Mouse (Mus musculus): ENCODE measurements at regions not wholly inside any gene's neighbourhood (a gene's known extent, or its start where the extent isn't known, plus 50 kb on each side); places are given as distances from the start of the nearest gene placed in this dataset.

- no peak for DNase-seq
Observed at GRCm38 (mm10) chrX:142456022-142456421, 65.7 kb upstream of the Acsl4 start.

GRCm38 (mm10) chrX:142464174-142464573 is 73.8 kb upstream of the Acsl4 start:
- no peak for DNase-seq

GRCm38 (mm10) chrX:142464756-142465155 is 74.4 kb upstream of the Acsl4 start:
- no peak for DNase-seq

GRCm38 (mm10) chrX:142467850-142468256 is 77.5 kb upstream of the Acsl4 start:
- no peak for DNase-seq

- DNase-seq, result no peak
Observed at GRCm38 (mm10) chrX:142468388-142468787, 78.1 kb upstream of the Acsl4 start.

- no peak for DNase-seq
Observed at GRCm38 (mm10) chrX:142469048-142469634, 78.8 kb upstream of the Acsl4 start.

- DNase-seq, result no peak
Observed at GRCm38 (mm10) chrX:142470083-142470482, 79.7 kb upstream of the Acsl4 start.

- DNase-seq, result no peak
Observed at GRCm38 (mm10) chrX:142481203-142481815, 91.0 kb upstream of the Acsl4 start.

GRCm38 (mm10) chrX:142488078-142488477 is 97.7 kb upstream of the Acsl4 start:
- DNase-seq, result no peak

GRCm38 (mm10) chrX:142490093-142490717 is 99.9 kb upstream of the Acsl4 start:
- no peak for DNase-seq

GRCm38 (mm10) chrX:142501094-142501493 is 110.8 kb upstream of the Acsl4 start:
- DNase-seq, result no peak

GRCm38 (mm10) chrX:142504962-142505361 is 114.6 kb upstream of the Acsl4 start:
- no peak for DNase-seq

- no peak for DNase-seq
Observed at GRCm38 (mm10) chrX:142507475-142507874, 117.1 kb upstream of the Acsl4 start.

GRCm38 (mm10) chrX:142516406-142517131 is 126.2 kb upstream of the Acsl4 start:
- no peak for DNase-seq

GRCm38 (mm10) chrX:142517205-142517604 is 126.9 kb upstream of the Acsl4 start:
- no peak for DNase-seq

- no peak for DNase-seq
Observed at GRCm38 (mm10) chrX:142521063-142521462, 130.7 kb upstream of the Acsl4 start.

GRCm38 (mm10) chrX:142526953-142527352 is 136.6 kb upstream of the Acsl4 start:
- peak; percentile 6 for DNase-seq

- no peak for DNase-seq
Observed at GRCm38 (mm10) chrX:142529892-142530291, 139.6 kb upstream of the Acsl4 start.

GRCm38 (mm10) chrX:142534780-142535179 is 144.4 kb upstream of the Acsl4 start:
- DNase-seq, result peak; percentile 5

- DNase-seq, result no peak
Observed at GRCm38 (mm10) chrX:142535540-142535939, 145.2 kb upstream of the Acsl4 start.

GRCm38 (mm10) chrX:142535954-142536353 is 145.3 kb upstream of the Tmem164 start:
- DNase-seq, result no peak

GRCm38 (mm10) chrX:142537259-142537963 is 143.8 kb upstream of the Tmem164 start:
- no peak for DNase-seq

GRCm38 (mm10) chrX:142540264-142540663 is 140.9 kb upstream of the Tmem164 start:
- peak; percentile 43 for DNase-seq

Data from right cerebral cortex, postnatal 4 days (tissue).